9 mouse cellular contexts compared by ENCODE assay signal in genomic region chr2:91476251-91476661, GRCm38 (mm10). TPM values are rescaled to one million over a fixed set of nuclear protein-coding genes. Genes with fewer than 3 reads are reported as not detected.
A peak's percentile ranks its signal among the peaks of the same experiment; 100 is the strongest.
DNase-seq lines count a peak whose midpoint lies in the region; ATAC-seq lines count a peak whose summit lies in the region.
"Had no signal": no experiment of that assay in that cellular context is flagged by ENCODE, and none has a peak within 500 bp of the region (broad histone marks: within the 10 kb centered on the region; RNA-seq: fewer than 3 reads in every experiment).

No protein-coding gene starts in this region.

- H3K4me1 ChIP-seq in liver, embryonic 15.5 days (replicated peaks) = peaks cover 4% of the 10 kb centered on the region; the same call in 1 of the 2 replicates
- no peaks in the 10 kb centered on the region for H3K4me1 ChIP-seq in forebrain, embryonic 15.5 days
- H3K4me1 ChIP-seq in forebrain, embryonic 11.5 days (replicated peaks; ENCODE audit: control insufficient read depth, insufficient read depth, low read length) = no peaks in the 10 kb centered on the region

- no peak overlapping the region for H3K27ac ChIP-seq in liver, embryonic 15.5 days (replicated peaks)
- no peak overlapping the region for H3K27ac ChIP-seq in forebrain, embryonic 15.5 days (replicated peaks)
- H3K27ac ChIP-seq in forebrain, embryonic 11.5 days (ENCODE audit: low read depth, low read length) = no peak overlapping the region
- H3K27ac ChIP-seq: kidney, postnatal 0 days had no signal

- ATAC-seq in liver, embryonic 15.5 days (ENCODE audit: insufficient read depth) = no peak; the same call in 1 of the 2 replicates
- ATAC-seq in forebrain, embryonic 15.5 days (replicated peaks) = no peak
- no peak for ATAC-seq in forebrain, embryonic 11.5 days (replicated peaks; ENCODE audit: low FRiP score)

- no peaks in the 10 kb centered on the region for H3K27me3 ChIP-seq in liver, embryonic 15.5 days
- H3K27me3 ChIP-seq in forebrain, embryonic 15.5 days = no peaks in the 10 kb centered on the region
- H3K27me3 ChIP-seq in forebrain, embryonic 11.5 days (ENCODE audit: control insufficient read depth, insufficient read depth, low read length) = no peaks in the 10 kb centered on the region

- H3K9ac ChIP-seq in liver, embryonic 15.5 days = no peak overlapping the region
- H3K9ac ChIP-seq in forebrain, embryonic 15.5 days (replicated peaks) = no peak overlapping the region
- H3K9ac ChIP-seq in forebrain, embryonic 11.5 days (ENCODE audit: low read length) = no peak overlapping the region

- 29% methylated on average over 17 of the region's 17 CpGs for WGBS in liver, embryonic 15.5 days (ENCODE audit: insufficient replicate concordance)
- 73% methylated on average over 17 of the region's 17 CpGs for WGBS in forebrain, embryonic 15.5 days
- WGBS in forebrain, embryonic 11.5 days = 91% methylated on average over 17 of the region's 17 CpGs

- DNase-seq in cerebellum, adult 18-20 months = peak; percentile 35 to 37
- DNase-seq in cerebellum, adult 9-11 months = no peak
- no peak for DNase-seq in liver
- DNase-seq in heart, adult 8-10 months (ENCODE audit: low spot score) = peak; percentile 53
- DNase-seq in monocyte, adult 2 months (ENCODE audit: low read depth in 1 of 2, low spot score in 2 of 2) = peak; percentile 51 to 54
- no peak for DNase-seq in forebrain, embryonic 11.5 days (ENCODE audit: low spot score)

- no peaks in the 10 kb centered on the region; the same call in 1 of the 2 replicates for H3K36me3 ChIP-seq in liver, embryonic 15.5 days (replicated peaks)
- H3K36me3 ChIP-seq in forebrain, embryonic 15.5 days = no peaks in the 10 kb centered on the region
- H3K36me3 ChIP-seq in forebrain, embryonic 11.5 days (ENCODE audit: control insufficient read depth, insufficient read depth, low read length) = peaks cover 9% of the 10 kb centered on the region; the same call in 1 of the 2 replicates

- 0 out of 2 replicates have a peak overlapping the region, but pooled peaks have one; percentile 4 for H3K4me3 ChIP-seq in liver, embryonic 15.5 days (replicated peaks)
- H3K4me3 ChIP-seq in forebrain, embryonic 15.5 days = no peak overlapping the region
- H3K4me3 ChIP-seq in forebrain, embryonic 11.5 days (ENCODE audit: low read depth, low read length) = no peak overlapping the region

- H3K4me2 ChIP-seq in liver, embryonic 15.5 days = peak overlapping the region; percentile 36
- H3K4me2 ChIP-seq in forebrain, embryonic 15.5 days (replicated peaks) = no peak overlapping the region
- H3K4me2 ChIP-seq in forebrain, embryonic 11.5 days (ENCODE audit: low read depth, low read length, severe bottlenecking) = no peak overlapping the region

- H3K9me3 ChIP-seq in liver, embryonic 15.5 days (replicated peaks) = no peaks in the 10 kb centered on the region
- no peaks in the 10 kb centered on the region for H3K9me3 ChIP-seq in forebrain, embryonic 15.5 days
- no peaks in the 10 kb centered on the region for H3K9me3 ChIP-seq in forebrain, embryonic 11.5 days (ENCODE audit: control insufficient read depth, low read length)

RNA-seq across cellular contexts. Expression of gene Lrp4, which starts 18.9 kb away (rescaled TPM):
- 1.2 and 1.3 TPM in 2 replicates for polyA plus RNA-seq in liver, embryonic 15.5 days (2015; fragmentation: Nextera tagmentation; extraction: Ambion mirVana)
- 10 to 100 TPM in 3 of 4 experiments, 1 to 10 TPM in 1; 8.9 to 13.3 (median 11.3) TPM for total RNA-seq in heart, adult 8-10 months (2022)
- 6.0 and 6.8 TPM in 2 replicates for polyA plus RNA-seq in forebrain, embryonic 15.5 days (2015; fragmentation: Nextera tagmentation; extraction: Ambion mirVana)
- polyA plus RNA-seq in forebrain, embryonic 11.5 days (2014; fragmentation: Nextera tagmentation; extraction: Ambion mirVana) = 10.2 and 11.3 TPM in 2 replicates

RNA-seq across cellular contexts. Expression of gene 1110051M20Rik, which starts 31.8 kb away (rescaled TPM):
- 5.8 and 7.0 TPM in 2 replicates for polyA plus RNA-seq in liver, embryonic 15.5 days (2015; fragmentation: Nextera tagmentation; extraction: Ambion mirVana)
- 10 to 100 TPM in 3 of 4 experiments, 1 to 10 TPM in 1; 9.1 to 14.9 (median 13.8) TPM for total RNA-seq in heart, adult 8-10 months (2022)
- 159 and 168 TPM in 2 replicates for polyA plus RNA-seq in forebrain, embryonic 15.5 days (2015; fragmentation: Nextera tagmentation; extraction: Ambion mirVana)
- 102 and 114 TPM in 2 replicates for polyA plus RNA-seq in forebrain, embryonic 11.5 days (2014; fragmentation: Nextera tagmentation; extraction: Ambion mirVana)

RNA-seq across cellular contexts. Expression of gene Ckap5, which starts 50.3 kb away (rescaled TPM):
- 34.4 and 40.6 TPM in 2 replicates for polyA plus RNA-seq in liver, embryonic 15.5 days (2015; fragmentation: Nextera tagmentation; extraction: Ambion mirVana)
- 10 to 100 TPM; 44.4 to 51.3 (median 46.8) TPM for total RNA-seq in heart, adult 8-10 months (2022)
- 132 and 139 TPM in 2 replicates for polyA plus RNA-seq in forebrain, embryonic 15.5 days (2015; fragmentation: Nextera tagmentation; extraction: Ambion mirVana)
- 138 and 153 TPM in 2 replicates for polyA plus RNA-seq in forebrain, embryonic 11.5 days (2014; fragmentation: Nextera tagmentation; extraction: Ambion mirVana)

Comparison
In these comparisons a context has a peak if more than half of its experiments do, and no peak if none do; other contexts are left out.
1. DNase-seq: peak in cerebellum, adult 18-20 months (2 of 2), heart, adult 8-10 months (single experiment) and monocyte, adult 2 months (2 of 2); none in cerebellum, adult 9-11 months (single experiment), liver (single experiment) and forebrain, embryonic 11.5 days (single experiment).
2. RNA of gene 1110051M20Rik, which starts 31.8 kb away (polyA plus RNA-seq): 159 to 168 TPM in forebrain, embryonic 15.5 days and 102 to 114 TPM in forebrain, embryonic 11.5 days; 5.8 to 7.0 TPM in liver, embryonic 15.5 days; every median in the first group is over 10 times any median in the second.